Mouse (Mus musculus): Measurements from ENCODE around the gene Cyp2d26. TPM values are rescaled to one million over a fixed set of nuclear protein-coding genes. Genes with fewer than 3 reads are reported as not detected.

Gene Cyp2d26
- not detected for total RNA-seq (2023)

GRCm38 (mm10) chr15:82794277-82794676 lies at the start of gene Cyp2d26:
Gene Cyp2d26 (minus strand): TSS chr15:82794294.

GRCm38 (mm10) chr15:82763631-82764420 lies 30.3 kb downstream of the Cyp2d26 start, which contains the start of gene Cyp2d40:
Gene Cyp2d40 (minus strand): TSS chr15:82764183.

Other genes with a start within 250 kb of the Cyp2d26 start
- gene Cyp2d12, start 239.2 kb downstream of the Cyp2d26 start, total RNA-seq (2023) = not detected
- not detected for gene Cyp2d34, start 173.3 kb downstream of the Cyp2d26 start, total RNA-seq (2023)
- gene Cyp2d40, start 30.1 kb downstream of the Cyp2d26 start, total RNA-seq (2023) = not detected
- 10 to 100 TPM; 82.1 to 87.6 TPM for gene Tcf20, start 193.6 kb upstream of the Cyp2d26 start, total RNA-seq (2023)
- 100 to 1,000 TPM; 442 to 445 TPM for gene Nfam1, start 239.0 kb upstream of the Cyp2d26 start, total RNA-seq (2023)